Mouse (Mus musculus): ENCODE measurements at regions not wholly inside any gene's neighbourhood (a gene's known extent, or its start where the extent isn't known, plus 50 kb on each side); places are given as distances from the start of the nearest gene placed in this dataset.

- DNase-seq (ENCODE audit: low spot score), result no peak
- Histone ChIP-seq H3K9me3 (replicated peaks) (no peaks in the 10 kb centered on the region), H3K4me1 (ENCODE audit: insufficient read depth, low read depth, low read length) (no peaks in the 10 kb centered on the region)
Observed at GRCm38 (mm10) chr9:84195338-84195737, 270.4 kb downstream of the Bckdhb start.

GRCm38 (mm10) chr9:84200208-84200607, 275.3 kb downstream of the Bckdhb start:
- no peaks in the 10 kb centered on the region for H3K9me3 ChIP-seq (replicated peaks)
- H3K4me3 ChIP-seq (ENCODE audit: low read depth, low read length), result no peak overlapping the region
- H3K4me1 ChIP-seq (ENCODE audit: insufficient read depth, low read depth, low read length), result no peaks in the 10 kb centered on the region
- no peaks in the 10 kb centered on the region for H3K36me3 ChIP-seq (replicated peaks)
- peaks cover 3% of the 10 kb centered on the region; the same call in 1 of the 2 replicates for H3K27me3 ChIP-seq (ENCODE audit: insufficient read depth, low read length)
- TF ChIP-seq GATA2 (IDR thresholded peaks at IDR 0.05; ENCODE audit: borderline replicate concordance, low read depth, low read length) (no peak), TAL1 (conservative IDR thresholded peaks at IDR 0.05; ENCODE audit: low read depth, low read length) (no peak), POLR2AphosphoS5 (IDR thresholded peaks at IDR 0.05; ENCODE audit: insufficient replicate concordance, low read depth, low read length) (no peak), GATA1 (IDR thresholded peaks at IDR 0.05; ENCODE audit: borderline replicate concordance, low read length) (no peak), CTCF (IDR thresholded peaks at IDR 0.05; ENCODE audit: low read depth, low read length) (no peak)
- DNase-seq (ENCODE audit: low spot score), result no peak
- ATAC-seq (ENCODE audit: extremely low read depth, insufficient number of reproducible peaks, low FRiP score, poor library complexity, severe bottlenecking), result no peak

More at GRCm38 (mm10) chr9:84195338-84195737, 270.4 kb downstream of the Bckdhb start:
- Histone ChIP-seq H3K4me3 (ENCODE audit: low read depth, low read length) (no peak overlapping the region), H3K36me3 (replicated peaks) (no peaks in the 10 kb centered on the region), H3K27me3 (ENCODE audit: insufficient read depth, low read length) (peaks cover 3% of the 10 kb centered on the region; the same call in 1 of the 2 replicates)
- no peak for ATAC-seq (ENCODE audit: extremely low read depth, insufficient number of reproducible peaks, low FRiP score, poor library complexity, severe bottlenecking)
- TF ChIP-seq CTCF (IDR thresholded peaks at IDR 0.05; ENCODE audit: low read depth, low read length), result no peak
- TF ChIP-seq TAL1 (conservative IDR thresholded peaks at IDR 0.05; ENCODE audit: low read depth, low read length), result no peak
- TF ChIP-seq GATA2 (IDR thresholded peaks at IDR 0.05; ENCODE audit: borderline replicate concordance, low read depth, low read length), result no peak
- no peak for TF ChIP-seq POLR2AphosphoS5 (IDR thresholded peaks at IDR 0.05; ENCODE audit: insufficient replicate concordance, low read depth, low read length)
- TF ChIP-seq GATA1 (IDR thresholded peaks at IDR 0.05; ENCODE audit: borderline replicate concordance, low read length), result no peak

- Histone ChIP-seq H3K4me1 (ENCODE audit: insufficient read depth, low read depth, low read length) (no peaks in the 10 kb centered on the region), H3K4me3 (ENCODE audit: low read depth, low read length) (no peak overlapping the region), H3K9me3 (replicated peaks) (no peaks in the 10 kb centered on the region), H3K36me3 (replicated peaks) (no peaks in the 10 kb centered on the region), H3K27me3 (ENCODE audit: insufficient read depth, low read length) (no peaks in the 10 kb centered on the region)
- TF ChIP-seq CTCF (IDR thresholded peaks at IDR 0.05; ENCODE audit: low read depth, low read length), result no peak
- no peak for TF ChIP-seq GATA2 (IDR thresholded peaks at IDR 0.05; ENCODE audit: borderline replicate concordance, low read depth, low read length)
- no peak for TF ChIP-seq POLR2AphosphoS5 (IDR thresholded peaks at IDR 0.05; ENCODE audit: insufficient replicate concordance, low read depth, low read length)
- no peak for TF ChIP-seq TAL1 (conservative IDR thresholded peaks at IDR 0.05; ENCODE audit: low read depth, low read length)
- TF ChIP-seq GATA1 (IDR thresholded peaks at IDR 0.05; ENCODE audit: borderline replicate concordance, low read length), result no peak
- no peak for DNase-seq (ENCODE audit: low spot score)
- no peak for ATAC-seq (ENCODE audit: extremely low read depth, insufficient number of reproducible peaks, low FRiP score, poor library complexity, severe bottlenecking)
Observed at GRCm38 (mm10) chr9:84204056-84204455, 279.1 kb downstream of the Bckdhb start.

GRCm38 (mm10) chr9:84240491-84240975, 315.6 kb downstream of the Bckdhb start:
- Histone ChIP-seq H3K36me3 (replicated peaks) (no peaks in the 10 kb centered on the region), H3K4me1 (ENCODE audit: insufficient read depth, low read depth, low read length) (no peaks in the 10 kb centered on the region), H3K9me3 (replicated peaks) (no peaks in the 10 kb centered on the region), H3K4me3 (ENCODE audit: low read depth, low read length) (no peak overlapping the region), H3K27me3 (ENCODE audit: insufficient read depth, low read length) (no peaks in the 10 kb centered on the region)
- DNase-seq (ENCODE audit: low spot score) (no peak), ATAC-seq (ENCODE audit: extremely low read depth, insufficient number of reproducible peaks, low FRiP score, poor library complexity, severe bottlenecking) (no peak)
- no peak for TF ChIP-seq CTCF (IDR thresholded peaks at IDR 0.05; ENCODE audit: low read depth, low read length)
- TF ChIP-seq TAL1 (conservative IDR thresholded peaks at IDR 0.05; ENCODE audit: low read depth, low read length), result no peak
- no peak for TF ChIP-seq GATA1 (IDR thresholded peaks at IDR 0.05; ENCODE audit: borderline replicate concordance, low read length)
- no peak for TF ChIP-seq GATA2 (IDR thresholded peaks at IDR 0.05; ENCODE audit: borderline replicate concordance, low read depth, low read length)
- TF ChIP-seq POLR2AphosphoS5 (IDR thresholded peaks at IDR 0.05; ENCODE audit: insufficient replicate concordance, low read depth, low read length), result no peak

GRCm38 (mm10) chr9:84249765-84250164, 324.8 kb downstream of the Bckdhb start:
- no peaks in the 10 kb centered on the region for H3K36me3 ChIP-seq (replicated peaks)
- H3K4me3 ChIP-seq (ENCODE audit: low read depth, low read length), result no peak overlapping the region
- H3K27me3 ChIP-seq (ENCODE audit: insufficient read depth, low read length), result no peaks in the 10 kb centered on the region
- DNase-seq (ENCODE audit: low spot score) (no peak), ATAC-seq (ENCODE audit: extremely low read depth, insufficient number of reproducible peaks, low FRiP score, poor library complexity, severe bottlenecking) (no peak)
- TF ChIP-seq CTCF (IDR thresholded peaks at IDR 0.05; ENCODE audit: low read depth, low read length), result no peak
- TF ChIP-seq GATA2 (IDR thresholded peaks at IDR 0.05; ENCODE audit: borderline replicate concordance, low read depth, low read length), result no peak
- TF ChIP-seq POLR2AphosphoS5 (IDR thresholded peaks at IDR 0.05; ENCODE audit: insufficient replicate concordance, low read depth, low read length), result no peak
- no peak for TF ChIP-seq TAL1 (conservative IDR thresholded peaks at IDR 0.05; ENCODE audit: low read depth, low read length)
- TF ChIP-seq GATA1 (IDR thresholded peaks at IDR 0.05; ENCODE audit: borderline replicate concordance, low read length), result no peak
- no peaks in the 10 kb centered on the region for H3K4me1 ChIP-seq (ENCODE audit: insufficient read depth, low read depth, low read length)
- no peaks in the 10 kb centered on the region for H3K9me3 ChIP-seq (replicated peaks)

GRCm38 (mm10) chr9:84253022-84253991, 328.4 kb downstream of the Bckdhb start:
- Histone ChIP-seq H3K36me3 (replicated peaks) (no peaks in the 10 kb centered on the region), H3K27me3 (ENCODE audit: insufficient read depth, low read length) (no peaks in the 10 kb centered on the region), H3K9me3 (replicated peaks) (no peaks in the 10 kb centered on the region), H3K4me3 (ENCODE audit: low read depth, low read length) (no peak overlapping the region), H3K4me1 (ENCODE audit: insufficient read depth, low read depth, low read length) (no peaks in the 10 kb centered on the region)
- ATAC-seq (ENCODE audit: extremely low read depth, insufficient number of reproducible peaks, low FRiP score, poor library complexity, severe bottlenecking) (no peak), DNase-seq (ENCODE audit: low spot score) (no peak)
- TF ChIP-seq POLR2AphosphoS5 (IDR thresholded peaks at IDR 0.05; ENCODE audit: insufficient replicate concordance, low read depth, low read length) (no peak), CTCF (IDR thresholded peaks at IDR 0.05; ENCODE audit: low read depth, low read length) (no peak), GATA1 (IDR thresholded peaks at IDR 0.05; ENCODE audit: borderline replicate concordance, low read length) (no peak)

Data from G1E (cell line).